Mouse (Mus musculus) MEL (cell line): ENCODE measurements around the gene Babam2. TPM values are rescaled to one million over a fixed set of nuclear protein-coding genes. Genes with fewer than 3 reads are reported as not detected.
A peak's percentile ranks its signal among the peaks of the same experiment; 100 is the strongest.

Experiments used
- DNase-seq: peaks from one replicate; pipeline ENCODE4 v3.0.0; 2011; ENCODE audit warnings: low read depth, low spot score
- H3K27ac ChIP-seq: 2 replicates; pipeline ENCODE4 v1.5.1; 2012; ENCODE audit warnings: low read depth, mild to moderate bottlenecking, control low read depth, low read length, moderate library complexity; ENCODE audit not compliant: control insufficient read depth
- H3K27me3 ChIP-seq, 2 experiments: fragments of 150-350 bp in 1 of 2; sonication (generic) in 1 of 2; 2 replicates each; pipeline ENCODE4 v1.6.1; 2012; ENCODE audit warnings: low read length in 2 of 2, mild to moderate bottlenecking in 2 of 2, improper control_type of control experiment in 1 of 2, moderate library complexity in 1 of 2; ENCODE audit not compliant: insufficient read depth in 2 of 2, control insufficient read depth in 1 of 2
- H3K36me3 ChIP-seq, 2 experiments: 2 replicates each; pipeline ENCODE4 v1.6.1; 2012 to 2014; ENCODE audit warnings: low read length in 2 of 2, improper control_type of control experiment in 1 of 2, inconsistent platforms in 1 of 2, mild to moderate bottlenecking in 1 of 2; ENCODE audit not compliant: insufficient read depth in 2 of 2, control insufficient read depth in 1 of 2
- H3K4me1 ChIP-seq, 2 experiments: fragments of 150-350 bp in 1 of 2; sonication (generic) in 1 of 2; 2 replicates each; pipeline ENCODE4 v1.6.1; 2012; ENCODE audit warnings: low read length in 2 of 2, improper control_type of control experiment in 1 of 2, mild to moderate bottlenecking in 1 of 2; ENCODE audit not compliant: insufficient read depth in 2 of 2, control insufficient read depth in 1 of 2
- H3K4me3 ChIP-seq, 2 experiments: fragments of 150-350 bp in 1 of 2; sonication (generic) in 1 of 2; 2 replicates each; pipeline ENCODE4 v1.5.1; 2012; ENCODE audit warnings: low read depth in 2 of 2, low read length in 2 of 2, mild to moderate bottlenecking in 2 of 2, moderate library complexity in 2 of 2, control low read depth in 1 of 2, improper control_type of control experiment in 1 of 2; ENCODE audit not compliant: control insufficient read depth in 1 of 2, insufficient read depth in 1 of 2
- H3K79me2 ChIP-seq: 2 replicates; pipeline ENCODE4 v1.6.1; 2012; ENCODE audit warnings: mild to moderate bottlenecking, low read length, moderate library complexity; ENCODE audit not compliant: control insufficient read depth, poor library complexity, insufficient read depth
- H3K9ac ChIP-seq: 2 replicates; pipeline ENCODE4 v1.6.1; 2012; ENCODE audit warnings: low read depth, mild to moderate bottlenecking, control low read depth, low read length, moderate library complexity; ENCODE audit not compliant: control insufficient read depth, poor library complexity, severe bottlenecking
- H3K9me3 ChIP-seq: fragments of 150-350 bp; sonication (generic); replicated peaks from 2 replicates; pipeline ENCODE4 v1.6.1; 2012; ENCODE audit warnings: mild to moderate bottlenecking, low read length, improper control_type of control experiment, moderate library complexity; ENCODE audit not compliant: insufficient read depth
- CHD1 ChIP-seq: IDR thresholded peaks from 2 replicates; pipeline ENCODE4 v1.6.1; 2012; ENCODE audit warnings: low read depth, mild to moderate bottlenecking, inconsistent platforms, low read length, improper control_type of control experiment
- CTCF ChIP-seq, 3 experiments: IDR thresholded peaks in 2 of 3; conservative IDR thresholded peaks in 1 of 3; 2 replicates each; pipeline ENCODE4 v1.5.1; 2011 to 2012; ENCODE audit warnings: low read length in 3 of 3, low read depth in 2 of 3, mild to moderate bottlenecking in 2 of 3, improper control_type of control experiment in 1 of 3, inconsistent platforms in 1 of 3, mixed read lengths in 1 of 3, moderate library complexity in 1 of 3; ENCODE audit not compliant: control insufficient read depth in 1 of 3, insufficient read depth in 1 of 3, poor library complexity in 1 of 3, severe bottlenecking in 1 of 3
- ELF1 ChIP-seq: IDR thresholded peaks from 2 replicates; pipeline ENCODE4 v1.6.1; 2014; ENCODE audit warnings: low read depth, mild to moderate bottlenecking, inconsistent platforms, low read length, improper control_type of control experiment, moderate library complexity
- EP300 ChIP-seq, 2 experiments: IDR thresholded peaks; 2 replicates each; pipeline ENCODE4 v1.6.1; 2011; ENCODE audit warnings: improper control_type of control experiment in 2 of 2, low read length in 2 of 2, low read depth in 1 of 2, mild to moderate bottlenecking in 1 of 2
- ETS1 ChIP-seq: IDR thresholded peaks from 2 replicates; pipeline ENCODE4 v1.6.1; 2012; ENCODE audit warnings: low read depth, mild to moderate bottlenecking, inconsistent platforms, low read length, improper control_type of control experiment, moderate library complexity
- GABPA ChIP-seq: IDR thresholded peaks from 2 replicates; pipeline ENCODE4 v1.6.1; 2012; ENCODE audit warnings: low read depth, mild to moderate bottlenecking, inconsistent platforms, low read length, improper control_type of control experiment, moderate library complexity
- GATA1 ChIP-seq: IDR thresholded peaks from 2 replicates; pipeline ENCODE4 v1.6.1; 2011; ENCODE audit warnings: low read depth, low read length, improper control_type of control experiment
- HCFC1 ChIP-seq: IDR thresholded peaks from 2 replicates; pipeline ENCODE4 v1.6.1; 2012; ENCODE audit warnings: low read depth, mild to moderate bottlenecking, inconsistent platforms, low read length, improper control_type of control experiment, moderate library complexity
- KAT2A ChIP-seq: conservative IDR thresholded peaks from 2 replicates; pipeline ENCODE4 v1.6.1; 2012; ENCODE audit warnings: low read depth, low read length, improper control_type of control experiment, inconsistent platforms
- MAZ ChIP-seq: IDR thresholded peaks from 2 replicates; pipeline ENCODE4 v1.6.1; 2012; ENCODE audit warnings: low read depth, mild to moderate bottlenecking, inconsistent platforms, low read length, improper control_type of control experiment
- MEF2A ChIP-seq: IDR thresholded peaks from 2 replicates; pipeline ENCODE4 v1.6.1; 2014; ENCODE audit warnings: low read depth, mild to moderate bottlenecking, inconsistent platforms, low read length, improper control_type of control experiment; ENCODE audit not compliant: poor library complexity, insufficient replicate concordance, severe bottlenecking; ENCODE audit errors: extremely low read depth
- MXI1 ChIP-seq: IDR thresholded peaks from 2 replicates; pipeline ENCODE4 v1.6.1; 2011; ENCODE audit warnings: mild to moderate bottlenecking, low read depth, low read length, improper control_type of control experiment
- MYC ChIP-seq: IDR thresholded peaks from 2 replicates; pipeline ENCODE4 v1.6.1; 2011; ENCODE audit warnings: low read depth, mild to moderate bottlenecking, low read length, improper control_type of control experiment, moderate library complexity
- NRF1 ChIP-seq: IDR thresholded peaks from 2 replicates; pipeline ENCODE4 v1.6.1; 2014; ENCODE audit warnings: low read depth, mild to moderate bottlenecking, inconsistent platforms, low read length, improper control_type of control experiment, moderate library complexity; ENCODE audit not compliant: poor library complexity, insufficient read depth, severe bottlenecking
- RAD21 ChIP-seq: IDR thresholded peaks from 2 replicates; pipeline ENCODE4 v1.6.1; 2011; ENCODE audit warnings: mild to moderate bottlenecking, low read depth, low read length, improper control_type of control experiment
- RCOR1 ChIP-seq: IDR thresholded peaks from 2 replicates; pipeline ENCODE4 v1.6.1; 2012; ENCODE audit warnings: low read depth, mild to moderate bottlenecking, inconsistent platforms, low read length, improper control_type of control experiment
- SIN3A ChIP-seq: IDR thresholded peaks from 2 replicates; pipeline ENCODE4 v1.6.1; 2012; ENCODE audit warnings: low read length, improper control_type of control experiment, inconsistent platforms
- SMC3 ChIP-seq: IDR thresholded peaks from 2 replicates; pipeline ENCODE4 v1.6.1; 2011; ENCODE audit warnings: low read depth, low read length, improper control_type of control experiment
- TBP ChIP-seq: IDR thresholded peaks from 2 replicates; pipeline ENCODE4 v1.8.0; 2011; ENCODE audit warnings: low read depth, low read length, improper control_type of control experiment
- TCF12 ChIP-seq: IDR thresholded peaks from 2 replicates; pipeline ENCODE4 v1.6.1; 2014; ENCODE audit warnings: low read depth, mild to moderate bottlenecking, inconsistent platforms, low read length, improper control_type of control experiment, moderate library complexity
- UBTF ChIP-seq: IDR thresholded peaks from 2 replicates; pipeline ENCODE4 v1.6.1; 2012; ENCODE audit warnings: low read depth, mild to moderate bottlenecking, inconsistent platforms, low read length, improper control_type of control experiment, moderate library complexity, borderline replicate concordance; ENCODE audit not compliant: insufficient read depth
- USF1 ChIP-seq: IDR thresholded peaks from 2 replicates; pipeline ENCODE4 v1.6.1; 2014; ENCODE audit warnings: low read depth, mild to moderate bottlenecking, inconsistent platforms, low read length, improper control_type of control experiment, moderate library complexity
- USF2 ChIP-seq, 2 experiments: IDR thresholded peaks; 2 replicates each; pipeline ENCODE4 v1.6.1; 2011 to 2012; ENCODE audit warnings: improper control_type of control experiment in 2 of 2, low read length in 2 of 2, borderline replicate concordance in 1 of 2, inconsistent platforms in 1 of 2, low read depth in 1 of 2, mild to moderate bottlenecking in 1 of 2; ENCODE audit not compliant: insufficient read depth in 1 of 2
- ZC3H11A ChIP-seq: IDR thresholded peaks from 2 replicates; pipeline ENCODE4 v1.6.1; 2012; ENCODE audit warnings: low read depth, mild to moderate bottlenecking, inconsistent platforms, low read length, improper control_type of control experiment
- ZMIZ1 ChIP-seq: IDR thresholded peaks from 2 replicates; pipeline ENCODE4 v1.6.1; 2012; ENCODE audit warnings: low read depth, mild to moderate bottlenecking, inconsistent platforms, low read length, improper control_type of control experiment, moderate library complexity
- ZNF384 ChIP-seq: IDR thresholded peaks from 2 replicates; pipeline ENCODE4 v1.6.1; 2012; ENCODE audit warnings: low read depth, mild to moderate bottlenecking, inconsistent platforms, low read length, improper control_type of control experiment
- polyA plus RNA-seq, 2 experiments: library from polyadenylated mRNA; stranded (reverse) in 1 of 2; unstranded in 1 of 2; fragments of >175 nt in 1 of 2; fragments of >200 nt in 1 of 2; gene quantifications; 2 replicates each; pipeline versions ENCODE4 v1.2.1 to v1.2.4; 2012; ENCODE audit warnings: low replicate concordance in 2 of 2, low read depth in 1 of 2; ENCODE audit not compliant: insufficient read length in 2 of 2, insufficient read depth in 1 of 2, missing spikeins in 1 of 2
- total RNA-seq: library from RNA; depleted of rRNA; stranded (reverse); fragments of 300-350 nt; gene quantifications from 2 replicates; pipeline ENCODE4 v1.2.3, GENCODE M21; 2012

The Babam2 gene
- total and polyA plus RNA-seq, 3 experiments, result 43.3 to 86.6 TPM; not detected in 1

DNA sequence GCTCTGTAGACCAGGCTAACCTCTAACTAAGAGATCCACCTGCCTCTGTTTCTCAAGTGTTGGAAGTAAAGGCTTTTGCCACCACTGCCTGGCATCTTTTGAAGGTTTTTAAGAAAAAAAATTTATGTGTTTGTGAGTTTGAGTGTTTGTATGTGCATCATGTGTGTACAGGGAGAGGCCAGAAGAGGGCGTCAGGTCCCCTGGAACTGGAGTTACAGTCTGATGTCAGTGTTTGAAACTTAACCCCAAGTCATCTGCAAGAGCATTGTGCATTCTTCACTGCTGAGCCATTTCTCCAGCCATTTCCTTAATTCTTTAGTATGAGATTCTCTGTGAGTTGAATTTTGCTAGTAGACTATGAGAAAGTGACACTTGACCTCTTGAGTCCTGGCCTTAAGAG is 11.9 kb downstream of the Babam2 start:
- peak; percentile 97 for TF ChIP-seq SMC3
- TF ChIP-seq UBTF, result no peak
- no peak for TF ChIP-seq GABPA
- TF ChIP-seq SIN3A, result peak; percentile 65; the same call in 1 of the 2 replicates
- TF ChIP-seq NRF1, result no peak
- peak; percentile 80 for TF ChIP-seq ZNF384
- peak; percentile 80 to 90 (median 84) for TF ChIP-seq CTCF (IDR thresholded peaks at IDR 0.05 in 2 of 3, conservative IDR thresholded peaks at IDR 0.05 in 1 of 3; ENCODE audit: control insufficient read depth in 1 of 3, insufficient read depth in 1 of 3, low read depth in 2 of 3, low read length in 3 of 3, poor library complexity in 1 of 3, severe bottlenecking in 1 of 3)
- peak; percentile 53; the same call in 1 of the 2 replicates for TF ChIP-seq MYC
- 0 out of 2 replicates have a peak, but pooled peaks have one; percentile 27 for TF ChIP-seq HCFC1
- peak; percentile 97 for TF ChIP-seq ZC3H11A
- peak; percentile 24; the same call in 1 of the 2 replicates for TF ChIP-seq TCF12
- 0 out of 4 replicates have a peak, but pooled peaks of 1 of the 2 experiments have one; percentile 7 for TF ChIP-seq EP300 (IDR thresholded peaks at IDR 0.05; ENCODE audit: low read depth in 1 of 2, low read length in 2 of 2)
- TF ChIP-seq RAD21, result peak; percentile 95
- no peak for TF ChIP-seq TBP
- TF ChIP-seq MXI1, result peak; percentile 50; the same call in 1 of the 2 replicates
- TF ChIP-seq ETS1, result peak; percentile 29; the same call in 1 of the 2 replicates
- Histone ChIP-seq H3K27ac (peak overlapping the region; percentile 8; the same call in 1 of the 2 replicates), H3K79me2 (no peaks in the 10 kb centered on the region; the same call in 1 of the 2 replicates), H3K4me3 (no peak overlapping the region), H3K9me3 (no peaks in the 10 kb centered on the region), H3K4me1 (peaks cover 9 to 19% of the 10 kb centered on the region in 2 experiments), H3K9ac (no peak overlapping the region), H3K27me3 (no peaks in the 10 kb centered on the region), H3K36me3 (peaks cover 0 to 20% of the 10 kb centered on the region in 2 experiments; a peak in 3 of 4 replicates)
- peak; percentile 88 for DNase-seq

DNA sequence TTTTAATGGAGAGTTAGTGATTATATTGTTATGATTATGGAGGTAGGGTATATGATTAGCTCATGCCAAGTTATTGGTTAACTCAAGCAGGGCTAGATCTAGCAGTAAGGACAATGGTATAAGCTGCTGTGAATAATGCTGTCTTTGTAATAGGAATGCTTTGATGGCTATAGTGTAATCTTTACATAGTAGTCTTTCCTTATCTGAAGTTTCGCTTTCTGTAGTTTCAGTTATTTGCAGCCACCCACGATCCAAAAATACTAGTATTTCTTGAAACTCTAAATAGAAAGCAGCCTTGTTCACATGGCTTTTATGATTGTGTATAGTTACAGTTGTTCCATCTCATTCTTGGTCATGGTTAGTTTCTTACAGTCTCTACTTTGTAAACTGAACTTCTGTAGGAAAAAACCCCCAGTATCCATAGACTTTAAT is 15.8 kb downstream of the Babam2 start:
- Histone ChIP-seq H3K9ac (peak overlapping the region; percentile 11), H3K9me3 (no peaks in the 10 kb centered on the region), H3K27me3 (no peaks in the 10 kb centered on the region), H3K4me1 (peaks cover 9 to 19% of the 10 kb centered on the region in 2 experiments), H3K27ac (peak overlapping the region; percentile 5), H3K4me3 (peak overlapping the region in 1 of 2 experiments; percentile 51; a peak in 2 of 4 replicates), H3K36me3 (peaks cover 0 to 23% of the 10 kb centered on the region in 2 experiments; a peak in 3 of 4 replicates), H3K79me2 (no peaks in the 10 kb centered on the region; the same call in 1 of the 2 replicates)
- DNase-seq, result peak; percentile 30
- no peak for TF ChIP-seq GABPA
- 0 out of 2 replicates have a peak, but pooled peaks have one; percentile 29 for TF ChIP-seq MXI1
- peak; percentile 35; the same call in 1 of the 2 replicates for TF ChIP-seq GATA1
- TF ChIP-seq ELF1, result no peak
- peak; percentile 50 to 55; a peak in 2 of 4 replicates for TF ChIP-seq EP300 (IDR thresholded peaks at IDR 0.05; ENCODE audit: low read depth in 1 of 2, low read length in 2 of 2)
- no peak for TF ChIP-seq RCOR1
- no peak for TF ChIP-seq CHD1
- no peak for TF ChIP-seq UBTF
- no peak for TF ChIP-seq ZMIZ1
- no peak for TF ChIP-seq MAZ
- peak; percentile 56 for TF ChIP-seq ETS1
- TF ChIP-seq MEF2A, result peak; percentile 9; the same call in 1 of the 2 replicates
- no peak for TF ChIP-seq USF2 (IDR thresholded peaks at IDR 0.05; ENCODE audit: borderline replicate concordance in 1 of 2, insufficient read depth in 1 of 2, low read depth in 1 of 2, low read length in 2 of 2)
- TF ChIP-seq KAT2A, result no peak
- TF ChIP-seq TBP, result no peak
- no peak for TF ChIP-seq SMC3
- no peak for TF ChIP-seq USF1
- TF ChIP-seq MYC, result peak; percentile 56; the same call in 1 of the 2 replicates
- TF ChIP-seq SIN3A, result peak; percentile 54
- TF ChIP-seq ZC3H11A, result 0 out of 2 replicates have a peak, but pooled peaks have one; percentile 13
